Comparison of ENCODE assay signal across 8 mouse cellular contexts in the genomic region with DNA sequence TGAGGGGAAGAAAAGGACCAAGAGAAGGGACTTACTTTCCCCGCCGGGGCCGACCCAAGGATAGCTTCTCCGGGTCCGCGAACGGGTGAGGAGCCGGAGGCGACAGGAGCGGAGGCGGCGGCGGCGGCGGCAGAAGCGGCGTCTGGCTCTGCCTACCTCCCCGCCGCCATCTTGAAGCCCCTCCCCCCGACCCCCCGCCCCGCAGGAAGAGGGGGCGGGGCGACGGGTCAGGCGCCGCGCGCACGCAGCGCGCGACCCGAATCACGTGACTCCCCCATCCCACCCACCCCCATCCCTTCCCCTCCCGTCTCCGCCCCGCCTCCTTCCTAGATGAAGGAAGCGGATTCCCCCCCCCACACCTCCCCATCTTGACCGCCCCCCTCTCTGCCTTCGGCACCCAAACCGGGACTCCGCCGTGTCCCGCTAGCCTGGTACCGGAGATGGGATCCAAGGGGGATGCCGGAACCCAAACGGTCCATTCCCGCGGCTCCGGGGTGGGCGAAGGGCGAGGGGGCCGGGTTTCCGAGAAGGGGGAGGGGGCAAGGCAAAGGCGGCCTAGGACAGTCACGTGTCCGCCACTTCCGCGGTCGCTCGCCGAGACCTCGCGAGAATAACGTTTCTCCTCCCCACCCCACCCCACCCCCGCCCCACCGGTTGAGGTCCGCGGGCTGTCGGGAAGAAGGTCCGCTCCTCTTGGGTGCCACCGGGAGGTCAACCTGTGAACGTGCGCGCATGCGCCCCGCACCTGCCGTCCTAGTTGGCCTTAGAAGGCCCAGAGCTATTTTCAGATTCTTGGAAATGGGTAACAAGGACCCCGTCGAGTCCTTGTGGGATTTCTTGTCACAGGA. TPM values are rescaled to one million over a fixed set of nuclear protein-coding genes. Genes with fewer than 3 reads are reported as not detected.
A peak's percentile ranks its signal among the peaks of the same experiment; 100 is the strongest.
DNase-seq lines count a peak whose midpoint lies in the region; ATAC-seq lines count a peak whose summit lies in the region.

A gene (minus strand): TSS at position 590 of the 848 bp plus-strand sequence.

- peak; percentile 81 for DNase-seq in c-Kit-negative CD71-positive TER-119-positive erythroid progenitor cells, embryonic 14.5 days (ENCODE audit: low read depth, low spot score)
- DNase-seq in forebrain, embryonic 10.5 days (ENCODE audit: extremely low spot score, low spot score): peak; percentile 96
- peak; percentile 96 to 99 for DNase-seq in kidney, postnatal 25 days
- DNase-seq in telencephalon, adult 2 months (ENCODE audit: low read depth, low spot score): peak; percentile 95

- H3K9me3 ChIP-seq in forebrain, embryonic 10.5 days: no peaks in the 10 kb centered on the region
- no peaks in the 10 kb centered on the region for H3K9me3 ChIP-seq in heart, embryonic 15.5 days (replicated peaks)
- no peaks in the 10 kb centered on the region for H3K9me3 ChIP-seq in liver, embryonic 15.5 days (replicated peaks)
- no peaks in the 10 kb centered on the region for H3K9me3 ChIP-seq in neural tube, embryonic 12.5 days

- WGBS in forebrain, embryonic 10.5 days: under 1% methylated on average over 62 of the region's 81 CpGs
- WGBS in heart, embryonic 15.5 days: under 1% methylated on average over 59 of the region's 81 CpGs
- 0% methylated on average over 58 of the region's 81 CpGs for WGBS in liver, embryonic 15.5 days (ENCODE audit: insufficient replicate concordance)
- under 1% methylated on average over 74 of the region's 81 CpGs for WGBS in neural tube, embryonic 12.5 days

- peaks cover 15% of the 10 kb centered on the region for H3K36me3 ChIP-seq in forebrain, embryonic 10.5 days (replicated peaks)
- H3K36me3 ChIP-seq in heart, embryonic 15.5 days: no peaks in the 10 kb centered on the region
- 0 out of 2 replicates have a peak, but pooled peaks cover 3% of the 10 kb centered on the region for H3K36me3 ChIP-seq in liver, embryonic 15.5 days (replicated peaks)
- H3K36me3 ChIP-seq in neural tube, embryonic 12.5 days: no peaks in the 10 kb centered on the region

- H3K4me1 ChIP-seq in forebrain, embryonic 10.5 days: peaks cover 13% of the 10 kb centered on the region
- peaks cover 11% of the 10 kb centered on the region; the same call in 1 of the 2 replicates for H3K4me1 ChIP-seq in heart, embryonic 15.5 days (replicated peaks)
- H3K4me1 ChIP-seq in liver, embryonic 15.5 days (replicated peaks): peaks cover 42% of the 10 kb centered on the region
- peaks cover 8% of the 10 kb centered on the region; the same call in 1 of the 2 replicates for H3K4me1 ChIP-seq in neural tube, embryonic 12.5 days

- H3K4me3 ChIP-seq in forebrain, embryonic 10.5 days: peak within 1 kb of the TSS; percentile 98
- H3K4me3 ChIP-seq in heart, embryonic 15.5 days: peak within 1 kb of the TSS; percentile 100
- H3K4me3 ChIP-seq in liver, embryonic 15.5 days (replicated peaks): peak within 1 kb of the TSS; percentile 99
- peak within 1 kb of the TSS; percentile 95 for H3K4me3 ChIP-seq in neural tube, embryonic 12.5 days

- ATAC-seq in CD4-positive, CD25-positive, alpha-beta regulatory T cell, adult 4 months: peak; percentile 85
- peak; percentile 95 for ATAC-seq in heart, embryonic 15.5 days (replicated peaks; ENCODE audit: insufficient number of reproducible peaks, insufficient read depth, low FRiP score, low read depth)
- ATAC-seq in liver, embryonic 15.5 days (ENCODE audit: insufficient read depth): peak; percentile 88
- ATAC-seq in neural tube, embryonic 12.5 days (ENCODE audit: low FRiP score, low read depth): peak; percentile 92

- peak within 1 kb of the TSS; percentile 99 for H3K9ac ChIP-seq in heart, embryonic 15.5 days
- peak within 1 kb of the TSS; percentile 97 for H3K9ac ChIP-seq in liver, embryonic 15.5 days
- H3K9ac ChIP-seq in neural tube, embryonic 12.5 days: peak within 1 kb of the TSS; percentile 94

- H3K27me3 ChIP-seq in forebrain, embryonic 10.5 days (ENCODE audit: poor library complexity, severe bottlenecking): no peaks in the 10 kb centered on the region
- H3K27me3 ChIP-seq in heart, embryonic 15.5 days: no peaks in the 10 kb centered on the region
- no peaks in the 10 kb centered on the region for H3K27me3 ChIP-seq in liver, embryonic 15.5 days
- no peaks in the 10 kb centered on the region for H3K27me3 ChIP-seq in neural tube, embryonic 12.5 days (replicated peaks)

- H3K27ac ChIP-seq in forebrain, embryonic 10.5 days: peak within 1 kb of the TSS; percentile 98
- peak within 1 kb of the TSS; percentile 94 for H3K27ac ChIP-seq in heart, embryonic 15.5 days
- peak within 1 kb of the TSS; percentile 92 for H3K27ac ChIP-seq in liver, embryonic 15.5 days (replicated peaks)
- peak within 1 kb of the TSS; percentile 81 for H3K27ac ChIP-seq in neural tube, embryonic 12.5 days

- peak within 1 kb of the TSS; percentile 88 for H3K4me2 ChIP-seq in heart, embryonic 15.5 days
- peak within 1 kb of the TSS; percentile 92 for H3K4me2 ChIP-seq in liver, embryonic 15.5 days
- H3K4me2 ChIP-seq in neural tube, embryonic 12.5 days (replicated peaks): peak within 1 kb of the TSS; percentile 96

RNA-seq across cellular contexts. Expression of the gene that starts here (rescaled TPM):
- polyA plus RNA-seq in CD4-positive, CD25-positive, alpha-beta regulatory T cell, adult 4 months (2017; shearing (Covaris generic)): 100 to 1,000 TPM; 163 to 182 TPM
- polyA plus RNA-seq in forebrain, embryonic 10.5 days (2016; fragmentation: Nextera tagmentation; extraction: Ambion mirVana): 85.7 and 88.3 TPM in 2 replicates
- polyA plus RNA-seq in heart, embryonic 15.5 days (2015; fragmentation: Nextera tagmentation; extraction: Ambion mirVana): 57.8 and 65.5 TPM in 2 replicates
- 35.0 and 35.3 TPM in 2 replicates for polyA plus RNA-seq in liver, embryonic 15.5 days (2015; fragmentation: Nextera tagmentation; extraction: Ambion mirVana)
- 108 and 119 TPM in 2 replicates for polyA plus RNA-seq in neural tube, embryonic 12.5 days (2016; fragmentation: Nextera tagmentation; extraction: Ambion mirVana)

Comparison
In these comparisons a context has a peak if more than half of its experiments do, and no peak if none do; other contexts are left out.
1. Peak in every context shown above with its lines: DNase-seq, ATAC-seq, H3K4me3 ChIP-seq and H3K27ac ChIP-seq.